24 mouse cellular contexts compared by ENCODE assay signal in the genomic region with DNA sequence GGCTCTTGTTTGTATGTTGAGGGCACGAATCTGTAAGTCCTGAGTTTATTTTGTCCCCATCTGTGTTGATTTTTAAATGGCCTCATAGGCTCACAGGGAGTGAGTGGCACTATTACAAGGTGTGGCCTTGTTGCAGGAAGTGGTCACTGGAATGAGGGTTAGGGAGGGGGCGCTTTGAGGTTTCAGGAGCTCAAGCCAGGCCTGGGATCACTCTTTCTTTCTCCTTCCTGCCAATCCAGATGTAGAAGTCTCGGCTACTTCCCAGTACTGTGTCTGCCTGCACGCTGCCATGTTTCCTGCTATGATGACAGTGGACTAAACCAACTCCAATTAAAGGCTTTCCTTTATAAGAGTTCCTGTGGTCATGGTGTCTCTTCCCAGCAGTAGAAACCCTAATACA.
DNase-seq lines count a peak whose midpoint lies in the region; ATAC-seq lines count a peak whose summit lies in the region.
"Had no signal": no experiment of that assay in that cellular context is flagged by ENCODE, and none has a peak within 500 bp of the region (broad histone marks: within the 10 kb centered on the region; RNA-seq: fewer than 3 reads in every experiment).

No protein-coding gene starts in this region.

- no peak overlapping the region for H3K4me3 ChIP-seq in forebrain, embryonic 14.5 days (ENCODE audit: low read depth, low read length)
- H3K4me3 ChIP-seq in forebrain, embryonic 11.5 days (ENCODE audit: low read depth, low read length): no peak overlapping the region
- no peak overlapping the region for H3K4me3 ChIP-seq in forebrain, embryonic 16.5 days (replicated peaks; ENCODE audit: low read length)
- H3K4me3 ChIP-seq in limb, embryonic 13.5 days: no peak overlapping the region
- H3K4me3 ChIP-seq: erythroblast, embryonic 14.5 days; heart, embryonic 10.5 days; hindbrain, embryonic 12.5 days had no signal

- H3K4me2 ChIP-seq in forebrain, embryonic 14.5 days (ENCODE audit: low read length): no peak overlapping the region
- no peak overlapping the region for H3K4me2 ChIP-seq in forebrain, embryonic 11.5 days (ENCODE audit: low read depth, low read length, severe bottlenecking)
- H3K4me2 ChIP-seq in forebrain, embryonic 16.5 days (ENCODE audit: low read length): no peak overlapping the region
- no peak overlapping the region for H3K4me2 ChIP-seq in limb, embryonic 13.5 days (replicated peaks)
- H3K4me2 ChIP-seq: hindbrain, embryonic 12.5 days had no signal

- no peaks in the 10 kb centered on the region for H3K36me3 ChIP-seq in forebrain, embryonic 14.5 days (ENCODE audit: control insufficient read depth, insufficient read depth, low read length)
- no peaks in the 10 kb centered on the region for H3K36me3 ChIP-seq in forebrain, embryonic 11.5 days (ENCODE audit: control insufficient read depth, insufficient read depth, low read length)
- no peaks in the 10 kb centered on the region for H3K36me3 ChIP-seq in forebrain, embryonic 16.5 days (ENCODE audit: control insufficient read depth, insufficient read depth)
- no peaks in the 10 kb centered on the region for H3K36me3 ChIP-seq in limb, embryonic 13.5 days
- H3K36me3 ChIP-seq: heart, embryonic 10.5 days; hindbrain, embryonic 12.5 days had no signal

- H3K9ac ChIP-seq in forebrain, embryonic 14.5 days (ENCODE audit: low read length): no peak overlapping the region
- H3K9ac ChIP-seq in forebrain, embryonic 11.5 days (ENCODE audit: low read length): no peak overlapping the region
- H3K9ac ChIP-seq in forebrain, embryonic 16.5 days (replicated peaks; ENCODE audit: low read depth, low read length): no peak overlapping the region
- H3K9ac ChIP-seq in limb, embryonic 13.5 days: no peak overlapping the region
- H3K9ac ChIP-seq: hindbrain, embryonic 12.5 days had no signal

- ATAC-seq in forebrain, embryonic 14.5 days: no peak
- no peak for ATAC-seq in forebrain, embryonic 11.5 days (replicated peaks; ENCODE audit: low FRiP score)
- no peak for ATAC-seq in forebrain, embryonic 16.5 days
- ATAC-seq in limb, embryonic 13.5 days (ENCODE audit: low FRiP score, low read depth): no peak
- ATAC-seq: activated CD4-positive, CD25-positive, alpha-beta regulatory T cell, adult 4 months; hindbrain, embryonic 16.5 days; inflammation-experienced regulatory T-cells, adult 6 months; intestine, postnatal 0 days; Patski had no signal

- H3K9me3 ChIP-seq in forebrain, embryonic 14.5 days (replicated peaks; ENCODE audit: control insufficient read depth, low read length): no peaks in the 10 kb centered on the region
- H3K9me3 ChIP-seq in forebrain, embryonic 11.5 days (ENCODE audit: control insufficient read depth, low read length): no peaks in the 10 kb centered on the region
- H3K9me3 ChIP-seq in forebrain, embryonic 16.5 days (ENCODE audit: control insufficient read depth, low read length): no peaks in the 10 kb centered on the region
- H3K9me3 ChIP-seq in limb, embryonic 13.5 days: no peaks in the 10 kb centered on the region
- H3K9me3 ChIP-seq: heart, embryonic 10.5 days; hindbrain, embryonic 12.5 days had no signal

- peaks cover 35% of the 10 kb centered on the region for H3K4me1 ChIP-seq in forebrain, embryonic 14.5 days (ENCODE audit: control insufficient read depth, insufficient read depth, low read length)
- H3K4me1 ChIP-seq in forebrain, embryonic 11.5 days (replicated peaks; ENCODE audit: control insufficient read depth, insufficient read depth, low read length): peaks cover 12% of the 10 kb centered on the region; the same call in 1 of the 2 replicates
- peaks cover 51% of the 10 kb centered on the region for H3K4me1 ChIP-seq in forebrain, embryonic 16.5 days (replicated peaks; ENCODE audit: control insufficient read depth, insufficient read depth, low read length)
- peaks cover 74% of the 10 kb centered on the region for H3K4me1 ChIP-seq in limb, embryonic 13.5 days

- H3K27ac ChIP-seq in forebrain, embryonic 14.5 days (ENCODE audit: low read depth, low read length): peak overlapping the region; percentile 96
- no peak overlapping the region for H3K27ac ChIP-seq in forebrain, embryonic 11.5 days (ENCODE audit: low read depth, low read length)
- H3K27ac ChIP-seq in forebrain, embryonic 16.5 days (ENCODE audit: low read length): peak overlapping the region; percentile 98
- 0 out of 2 replicates have a peak overlapping the region, but pooled peaks have one; percentile 39 for H3K27ac ChIP-seq in limb, embryonic 13.5 days
- H3K27ac ChIP-seq: heart, embryonic 10.5 days had no signal

- WGBS in forebrain, embryonic 14.5 days: 89% methylated on average over 4 of the region's 4 CpGs
- 87% methylated on average over 4 of the region's 4 CpGs for WGBS in forebrain, embryonic 11.5 days
- 82% methylated on average over 4 of the region's 4 CpGs for WGBS in forebrain, embryonic 16.5 days
- 72% methylated on average over 4 of the region's 4 CpGs for WGBS in limb, embryonic 13.5 days

- DNase-seq in forebrain, embryonic 14.5 days (ENCODE audit: low spot score): no peak
- DNase-seq in forebrain, embryonic 11.5 days (ENCODE audit: low spot score): no peak
- DNase-seq in 416B (ENCODE audit: low read depth): peak; percentile 10
- DNase-seq in adrenal gland, postnatal 4 days (ENCODE audit: low spot score in 2 of 2): no peak
- DNase-seq in embryo, embryonic 10.5 days (ENCODE audit: low spot score): no peak
- DNase-seq: cerebellum, adult 18-20 months; cerebellum, adult 9-11 months; cerebellum, postnatal 36 days; embryo, embryonic 11 days; gastrocnemius, postnatal 36 days; heart, adult 11 months; heart, postnatal 10 days; heart, postnatal 4 days; kidney, adult 8-10 months had no signal

- no peaks in the 10 kb centered on the region for H3K27me3 ChIP-seq in forebrain, embryonic 14.5 days (replicated peaks; ENCODE audit: control insufficient read depth, insufficient read depth, low read length)
- no peaks in the 10 kb centered on the region for H3K27me3 ChIP-seq in forebrain, embryonic 11.5 days (ENCODE audit: control insufficient read depth, insufficient read depth, low read length)
- H3K27me3 ChIP-seq in forebrain, embryonic 16.5 days (replicated peaks; ENCODE audit: control insufficient read depth, insufficient read depth, low read length): no peaks in the 10 kb centered on the region
- H3K27me3 ChIP-seq in limb, embryonic 13.5 days: no peaks in the 10 kb centered on the region
- H3K27me3 ChIP-seq: hindbrain, embryonic 12.5 days; Patski had no signal
